Mouse (Mus musculus) G1E-ER4 (cell line): ENCODE results near the gene Ube2d3. TPM values are rescaled to one million over a fixed set of nuclear protein-coding genes. Genes with fewer than 3 reads are reported as not detected.

ENCODE experiments used
- GATA1 ChIP-seq: IDR thresholded peaks from one replicate; pipeline ENCODE4 v1.8.0; 2012; ENCODE audit warnings: low read length, inconsistent platforms
- polyA plus RNA-seq: library from polyadenylated mRNA; stranded (reverse); fragments of >175 nt; gene quantifications from 2 replicates; pipeline ENCODE4 v1.2.3, GENCODE M21; 2012

Gene Ube2d3
- polyA plus RNA-seq, 1 experiment: 694 TPM

DNA sequence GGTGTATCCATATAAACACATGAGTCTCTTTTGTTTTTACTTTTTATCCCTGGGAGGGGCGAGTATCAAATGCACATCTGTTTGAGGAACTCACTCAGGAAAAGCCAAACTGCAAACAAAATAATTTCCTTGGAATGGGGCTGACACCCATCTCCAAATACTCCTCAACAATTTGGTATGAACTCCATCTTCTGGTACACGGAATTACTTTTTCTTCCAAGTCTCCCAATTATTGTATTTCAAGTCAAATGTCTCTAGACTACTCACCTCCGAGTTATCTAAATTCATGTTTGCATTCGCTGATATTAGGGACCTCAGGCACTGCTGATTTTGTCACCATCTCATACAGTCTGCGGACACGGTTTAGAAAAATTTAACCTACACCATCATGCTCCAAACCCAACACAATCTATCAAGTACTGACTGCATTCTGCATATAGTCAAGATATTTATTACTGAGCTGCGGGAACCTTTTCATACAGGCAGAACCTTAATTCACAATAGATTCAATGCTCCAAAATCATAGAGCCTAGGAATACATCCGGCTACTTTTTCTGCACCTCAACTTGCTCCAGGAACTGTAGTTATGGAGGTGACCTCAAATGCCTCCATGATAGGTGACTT, 15.6 kb upstream of the Ube2d3 start:
- no peak for TF ChIP-seq GATA1

DNA sequence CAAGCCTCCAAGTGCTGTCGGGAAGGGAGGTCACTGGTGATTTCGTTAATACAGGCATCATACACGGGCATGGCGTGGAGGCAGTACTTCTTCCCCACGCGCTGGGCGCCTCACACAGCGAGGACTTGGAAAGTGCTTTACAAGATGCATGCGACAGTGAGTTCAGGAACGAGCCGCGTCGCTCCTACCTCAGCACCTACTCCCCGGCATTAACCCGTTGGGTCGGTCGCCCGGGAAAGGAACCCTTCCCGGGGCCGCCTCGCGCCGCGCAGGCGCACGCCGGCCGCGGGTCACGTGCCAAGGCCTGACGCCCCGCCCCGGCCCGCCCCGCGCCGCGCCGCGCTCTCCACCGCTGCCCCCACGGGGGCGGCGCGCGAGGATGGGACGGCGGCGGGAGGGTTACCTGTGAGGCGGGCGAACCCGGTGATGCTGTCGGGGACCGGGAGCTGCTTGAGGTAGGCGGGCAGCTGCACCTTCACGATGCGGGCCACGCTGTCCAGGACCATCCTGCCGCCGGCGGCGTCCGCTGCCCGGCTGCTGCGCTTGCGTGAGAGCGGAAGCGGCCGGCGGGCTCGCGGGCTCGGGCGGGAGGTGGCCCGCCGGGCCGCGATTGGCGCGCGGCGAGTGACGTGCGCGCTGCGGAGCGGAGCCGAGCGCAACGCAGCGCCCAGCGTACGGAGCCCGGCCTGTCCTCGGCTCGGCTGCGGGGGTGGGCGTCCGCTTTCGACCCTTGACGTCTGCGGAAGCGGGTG, 14.9 kb upstream of the Ube2d3 start:
- no peak for TF ChIP-seq GATA1

DNA sequence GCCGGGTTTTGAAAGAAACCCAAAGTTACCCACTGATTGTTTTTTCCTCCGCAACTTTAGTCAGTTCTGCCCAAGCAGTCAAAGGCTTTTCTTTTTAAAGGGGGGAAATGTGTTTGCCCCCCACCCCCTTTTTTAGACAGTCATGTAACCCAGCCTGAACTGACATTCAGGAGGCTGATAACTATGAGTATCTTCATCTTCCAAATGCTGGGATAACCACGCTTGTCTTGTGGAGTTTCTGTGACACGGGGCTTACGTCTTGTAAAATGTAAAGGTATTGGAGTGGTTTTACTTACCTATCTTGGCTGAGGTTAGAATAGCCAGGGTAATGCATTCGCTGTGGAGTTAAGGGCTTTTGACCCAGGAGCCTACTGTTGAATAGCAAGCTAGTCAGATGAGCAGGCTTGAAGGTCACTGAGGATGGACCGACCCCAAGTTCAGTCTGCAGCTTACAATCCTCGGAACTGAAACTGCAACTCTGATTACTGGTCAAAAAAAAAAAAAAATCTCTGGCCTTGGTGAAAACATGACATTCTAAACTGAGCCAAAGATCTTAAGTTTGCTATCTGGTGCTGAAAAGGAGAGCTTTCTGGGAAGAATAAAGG, 14.2 kb upstream of the Ube2d3 start, which contains the start of gene Cisd2:
Cisd2 (minus strand) TSS at position 318 of the 605 bp plus-strand sequence.
- TF ChIP-seq GATA1: no peak

DNA sequence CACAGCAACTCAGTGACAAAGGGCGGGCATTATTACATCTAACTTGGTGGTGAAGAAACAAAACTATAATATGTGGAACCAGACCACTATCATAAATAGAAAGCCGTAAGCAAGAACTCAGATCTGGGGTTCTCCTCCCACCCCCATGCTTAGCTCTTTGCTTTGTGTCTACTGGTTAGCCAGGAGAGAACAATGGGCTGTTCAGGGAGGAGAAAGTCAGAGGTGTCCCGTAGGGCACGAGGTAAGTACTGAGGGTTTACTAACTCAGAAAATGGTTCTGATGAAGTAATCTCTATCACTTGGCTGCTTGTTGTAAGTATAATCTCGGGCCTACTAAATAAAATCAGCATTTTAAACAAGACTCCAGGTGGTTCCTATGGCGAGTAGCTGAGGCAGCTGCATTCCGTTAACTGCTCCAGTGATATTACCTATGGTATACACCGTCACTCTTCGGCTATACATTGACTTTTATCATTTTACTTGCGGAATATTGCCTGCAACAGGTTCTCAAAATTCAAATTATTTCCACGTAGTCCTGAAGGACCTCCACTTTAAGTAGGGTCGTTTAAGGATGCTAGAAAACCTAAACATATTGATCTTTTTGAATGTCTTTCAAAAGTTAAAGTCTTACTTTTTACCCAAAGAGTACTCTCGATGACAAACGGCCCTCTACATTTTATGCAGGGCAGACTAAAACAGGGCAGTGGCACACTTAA, 890 bp upstream of the Ube2d3 start:
- TF ChIP-seq GATA1: no peak

DNA sequence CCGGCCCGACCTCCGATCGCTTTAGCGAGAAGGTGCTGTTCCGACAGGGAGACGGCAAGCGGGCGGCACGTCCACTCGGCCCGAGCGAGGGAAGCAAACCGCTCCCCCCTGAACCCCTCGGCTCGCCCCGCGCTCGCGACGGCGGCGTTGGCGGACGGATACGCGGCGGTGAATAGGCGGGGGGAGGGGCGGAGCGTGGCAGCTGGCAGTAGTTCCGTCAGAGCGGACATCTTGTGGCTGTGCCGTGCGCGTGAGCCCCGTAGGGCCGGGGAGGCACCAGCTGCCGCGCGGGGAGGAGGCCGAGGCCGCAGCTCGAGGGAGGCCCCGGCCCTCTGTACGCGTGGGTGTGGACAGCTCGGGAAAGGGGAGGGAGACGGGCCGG, 573 bp downstream of the Ube2d3 start:
- no peak for TF ChIP-seq GATA1

DNA sequence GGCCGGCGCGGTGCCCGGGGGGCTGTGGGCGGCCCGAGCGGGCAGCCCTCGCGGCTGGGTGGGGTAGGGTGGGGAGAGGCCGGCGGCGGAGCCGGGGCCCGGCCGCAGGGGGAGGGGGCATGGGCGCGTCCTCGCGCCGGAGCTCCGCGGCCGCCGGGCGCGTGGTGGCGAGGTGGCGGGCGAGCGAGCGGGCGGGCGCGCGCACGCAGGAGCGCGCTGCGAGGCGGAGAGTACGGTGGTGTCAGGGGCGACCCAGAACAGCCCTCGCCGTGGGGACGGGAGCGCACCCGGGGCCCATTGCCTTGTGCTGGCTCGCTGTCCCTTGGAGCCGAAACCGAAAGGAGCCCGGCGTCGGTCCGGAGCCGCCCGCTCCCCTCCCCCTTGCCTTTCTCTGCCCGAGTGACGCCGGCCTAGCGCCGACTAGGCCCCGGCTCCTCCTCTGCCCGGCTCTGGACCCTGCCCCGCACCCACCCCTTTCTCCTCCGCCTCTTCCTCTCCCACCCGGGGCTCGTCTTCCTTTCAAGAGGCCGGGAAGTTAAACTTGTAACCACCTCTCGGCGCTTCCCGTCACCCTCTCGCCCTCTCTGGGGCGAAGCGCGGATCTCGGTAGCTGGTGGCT, 1.1 kb downstream of the Ube2d3 start:
- TF ChIP-seq GATA1: no peak

DNA sequence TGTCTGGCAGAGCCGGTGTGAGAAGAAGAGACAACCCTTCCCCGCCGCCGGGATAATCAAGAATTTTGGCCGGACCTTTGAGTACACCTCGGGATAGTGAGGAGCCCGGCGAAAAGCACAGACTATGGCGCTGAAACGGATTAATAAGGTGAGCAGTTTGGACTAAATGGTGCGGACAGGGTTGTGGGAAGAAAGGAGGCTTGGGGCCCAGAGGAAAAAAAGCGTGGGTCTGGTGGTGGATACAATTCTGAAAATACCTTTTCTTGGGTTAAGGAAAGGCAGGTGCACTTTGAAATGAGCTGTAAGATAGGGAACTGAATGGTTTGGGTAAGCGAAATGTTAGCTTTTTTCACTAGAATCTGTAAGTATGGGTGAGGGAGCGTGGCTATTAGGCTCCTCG, 1.7 kb downstream of the Ube2d3 start:
- TF ChIP-seq GATA1: no peak

DNA sequence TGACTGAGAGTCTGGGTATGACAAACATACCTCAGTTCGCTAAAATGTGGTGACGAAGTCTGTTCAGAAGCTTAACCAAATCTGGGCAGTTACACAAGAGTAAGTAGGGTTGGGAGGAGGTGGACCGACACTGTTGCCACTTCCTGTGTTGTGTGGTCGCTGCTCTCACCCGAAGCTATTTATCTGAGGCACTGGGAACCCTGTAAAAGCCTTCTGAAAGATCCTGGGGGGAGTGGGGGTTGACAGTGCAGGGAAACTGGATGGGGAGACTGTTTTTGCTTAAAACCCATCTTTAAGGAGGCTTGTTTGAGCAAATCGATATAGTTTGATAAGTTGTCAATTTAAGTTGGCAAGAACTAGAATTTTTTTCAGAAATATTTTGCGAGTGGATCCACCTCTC, 2.3 kb downstream of the Ube2d3 start:
- TF ChIP-seq GATA1: no peak

DNA sequence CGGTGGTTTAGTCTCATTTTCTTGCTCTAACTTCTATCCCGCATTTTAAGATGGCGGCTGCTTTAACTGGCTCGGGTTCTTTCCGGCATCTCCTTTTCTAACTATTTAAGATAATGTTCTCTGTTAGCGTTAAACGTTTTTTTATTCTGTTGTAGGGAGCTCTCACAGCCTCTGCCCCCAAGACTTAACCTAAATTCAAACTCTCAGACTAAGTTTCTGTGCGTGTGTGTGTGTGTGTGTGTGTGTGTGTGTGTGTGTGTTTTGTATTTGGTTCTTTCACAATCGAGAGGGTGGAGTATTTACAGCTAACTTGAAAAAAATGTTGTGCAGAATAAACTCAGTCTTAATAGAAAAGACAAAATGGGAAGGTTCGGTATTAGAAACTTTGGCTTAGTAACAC, 2.7 kb downstream of the Ube2d3 start:
- no peak for TF ChIP-seq GATA1

DNA sequence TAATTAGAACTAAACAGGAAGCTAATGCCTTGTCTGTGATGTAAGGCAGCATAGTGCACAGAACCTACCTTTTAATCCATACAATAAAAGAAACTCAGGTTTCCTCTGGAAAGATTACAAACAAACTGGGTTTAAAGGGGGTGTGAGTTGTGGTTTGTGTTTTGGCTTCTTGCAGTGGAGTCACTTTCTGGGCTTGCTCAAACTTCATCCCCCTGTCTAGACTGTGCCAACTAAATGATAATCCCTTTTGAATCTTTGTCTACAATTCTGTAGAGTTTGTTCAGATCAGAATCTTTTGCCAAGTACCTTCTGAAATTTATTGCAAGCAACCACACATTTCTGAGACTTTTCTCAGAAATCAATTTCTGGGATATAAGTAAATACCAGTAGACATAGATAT, 7.0 kb downstream of the Ube2d3 start:
- no peak for TF ChIP-seq GATA1

DNA sequence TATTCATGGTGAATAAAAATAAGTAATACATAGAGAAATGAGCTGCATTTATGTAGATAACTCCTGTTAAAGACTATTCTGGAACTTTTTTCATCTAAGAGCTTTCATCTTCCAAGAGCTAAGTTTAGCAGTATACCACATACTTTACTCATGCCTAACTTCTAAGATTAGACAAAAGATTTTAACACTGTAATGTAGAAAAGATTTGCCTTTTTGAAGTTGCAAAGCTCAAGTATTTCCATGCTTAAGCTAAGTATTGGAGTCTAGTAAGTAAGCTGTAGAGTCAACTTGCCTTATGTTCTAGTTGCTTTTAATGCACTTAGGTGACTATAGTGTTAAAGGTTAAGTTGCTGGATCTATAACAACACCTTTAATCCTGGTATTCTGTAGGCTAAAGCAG, 21.0 kb downstream of the Ube2d3 start:
- no peak for TF ChIP-seq GATA1

DNA sequence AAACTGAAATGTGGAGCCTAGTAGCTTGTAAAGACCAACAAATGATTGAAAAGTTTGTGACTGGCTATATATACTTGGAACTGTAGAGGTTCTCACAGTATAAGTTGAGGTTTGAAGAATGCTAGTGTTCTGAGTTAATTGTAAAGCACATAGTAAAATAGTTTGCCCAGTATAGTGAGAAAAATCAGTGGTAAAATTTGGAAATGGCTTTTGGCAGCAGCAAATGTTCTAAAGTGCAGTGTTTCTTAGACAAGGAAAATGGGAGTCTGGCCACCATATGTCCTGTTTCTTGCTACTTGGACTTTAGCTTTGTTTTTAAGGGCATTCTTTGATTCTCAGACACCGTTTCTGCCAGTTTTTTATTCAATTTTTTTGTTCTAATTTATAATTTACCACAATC, 30.5 kb downstream of the Ube2d3 start:
- no peak for TF ChIP-seq GATA1

DNA sequence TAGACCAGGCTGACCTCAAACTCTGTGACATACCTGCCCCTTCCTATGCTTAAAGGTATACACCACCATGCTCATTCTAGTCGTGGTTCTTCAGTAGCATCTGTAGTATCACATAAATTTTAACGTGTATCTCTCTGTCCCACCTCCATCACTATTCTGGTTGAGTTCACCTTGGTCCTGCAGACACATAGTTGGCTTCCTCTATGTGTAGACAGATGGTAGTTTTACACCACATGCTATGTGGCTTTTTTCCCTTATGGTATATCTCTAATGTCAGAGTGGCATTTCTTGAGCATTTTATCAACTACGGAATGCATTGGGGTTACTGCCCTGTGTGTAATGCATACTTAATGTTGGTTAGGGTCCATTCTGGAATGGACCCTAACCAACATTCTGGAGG, 31.2 kb downstream of the Ube2d3 start:
- no peak for TF ChIP-seq GATA1

DNA sequence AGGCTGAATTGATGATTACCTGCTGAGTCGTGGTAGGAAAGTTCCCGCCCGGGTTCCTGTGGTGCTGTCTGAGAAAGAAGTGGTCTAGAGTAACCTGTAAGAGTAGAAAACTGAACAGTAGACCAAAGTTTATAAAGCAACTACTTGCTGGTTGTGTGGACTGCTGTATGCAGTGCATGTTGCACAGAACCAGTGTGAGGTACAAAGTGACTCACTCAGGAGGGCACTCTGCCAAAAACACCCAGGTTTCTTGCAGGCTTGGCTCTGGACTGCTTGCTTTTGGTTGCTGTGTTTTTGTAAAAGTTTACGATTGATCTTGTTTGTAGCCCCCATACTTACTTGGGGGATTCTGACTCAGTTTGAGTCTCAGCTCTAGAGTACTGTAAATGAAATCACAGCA, 32.0 kb downstream of the Ube2d3 start:
- TF ChIP-seq GATA1: no peak

DNA sequence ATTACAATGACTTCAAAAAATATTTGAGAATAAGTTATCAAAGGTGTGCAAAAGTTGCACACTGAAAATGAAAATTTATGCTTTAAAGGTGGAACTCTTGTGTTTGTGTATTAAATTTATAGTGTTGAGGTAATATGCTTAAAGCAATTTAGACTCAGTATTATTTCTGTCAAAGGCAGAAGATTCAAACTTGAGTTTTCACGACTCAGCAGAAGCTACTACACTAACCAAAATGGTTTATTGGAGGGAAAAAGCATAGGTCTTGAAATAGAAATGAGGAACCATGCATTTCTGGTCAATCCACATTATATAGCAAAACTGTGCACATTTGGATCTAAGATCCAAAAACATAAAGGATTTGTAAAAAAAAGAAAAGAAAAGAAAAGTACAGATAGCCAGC, 32.9 kb downstream of the Ube2d3 start:
- no peak for TF ChIP-seq GATA1

DNA sequence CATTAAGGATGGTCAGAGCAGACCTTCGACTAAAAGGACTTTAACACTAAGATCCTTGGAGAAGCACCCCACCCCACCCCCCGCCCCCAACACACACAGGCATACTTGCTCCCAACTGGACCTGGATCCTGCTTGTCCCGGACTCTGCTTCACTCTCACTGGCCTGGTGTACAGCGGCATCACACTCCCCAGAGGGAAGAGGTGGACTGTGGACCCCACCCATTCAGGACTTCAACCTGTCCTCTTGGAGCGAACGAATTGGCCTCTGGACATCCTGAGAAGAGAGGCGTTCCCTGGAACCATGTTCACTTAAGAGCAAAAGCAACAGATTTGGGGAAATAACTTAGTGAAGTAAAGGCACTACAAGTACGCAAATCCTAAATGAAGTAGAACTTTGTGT, 37.1 kb downstream of the Ube2d3 start:
- TF ChIP-seq GATA1: no peak
